Mouse (Mus musculus): Measurements from ENCODE around the gene Foxn3.
A peak's percentile ranks its signal among the peaks of the same experiment; 100 is the strongest.
"Not testable (repeated sequence)": the region's sequence is repeated elsewhere in the genome, so short reads cannot be mapped to it uniquely, and the experiment has no call there.

Gene Foxn3

GRCm38 (mm10) chr12:99224863-99225603 lies 338.3 kb downstream of the Foxn3 start:
- peak in 1 of 2 experiments; percentile 33 for DNase-seq (ENCODE audit: low spot score in 2 of 2)

DNA sequence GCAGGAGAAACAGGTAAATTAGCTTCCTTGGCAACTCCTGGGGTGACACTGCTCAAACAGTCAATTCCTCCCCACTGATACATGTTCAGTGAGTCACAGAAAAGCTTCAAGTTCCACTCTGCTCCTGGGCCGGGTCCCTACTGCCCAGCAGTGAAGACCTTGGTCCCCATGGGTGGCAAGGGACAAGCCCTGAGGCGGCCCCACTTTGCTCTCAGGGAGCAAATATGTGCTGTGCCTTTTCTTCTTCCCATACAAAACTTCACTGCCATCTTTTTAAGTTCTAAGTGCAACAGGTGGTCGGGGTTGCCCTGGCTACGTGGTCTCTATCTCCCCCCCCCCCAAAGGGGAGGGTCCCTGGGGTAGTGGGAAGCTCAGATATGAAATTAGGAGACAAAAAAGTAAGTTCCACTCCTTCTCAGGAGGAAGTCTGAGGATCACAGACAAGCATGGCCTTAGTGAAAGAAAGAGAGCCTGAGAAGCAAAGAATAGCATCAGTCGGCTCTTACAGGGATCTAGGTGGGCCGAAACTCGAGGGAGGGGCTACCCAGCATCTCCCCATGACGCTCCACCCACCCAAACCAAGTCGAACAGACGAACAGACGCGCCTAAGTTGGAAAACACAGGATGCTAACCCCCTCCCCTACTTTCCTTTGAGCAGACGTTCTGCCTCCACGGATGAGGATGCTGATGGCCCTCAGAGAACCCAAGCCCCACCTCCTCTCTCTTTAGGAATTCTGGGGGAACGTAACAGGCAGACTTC lies 342.1 kb downstream of the Foxn3 start:
- DNase-seq (ENCODE audit: low spot score in 2 of 2): no peak

- DNase-seq (ENCODE audit: low spot score in 2 of 2): peak; percentile 29 to 45
These were observed 343.0 kb downstream of the Foxn3 start for GRCm38 (mm10) chr12:99220333-99220732.

DNA sequence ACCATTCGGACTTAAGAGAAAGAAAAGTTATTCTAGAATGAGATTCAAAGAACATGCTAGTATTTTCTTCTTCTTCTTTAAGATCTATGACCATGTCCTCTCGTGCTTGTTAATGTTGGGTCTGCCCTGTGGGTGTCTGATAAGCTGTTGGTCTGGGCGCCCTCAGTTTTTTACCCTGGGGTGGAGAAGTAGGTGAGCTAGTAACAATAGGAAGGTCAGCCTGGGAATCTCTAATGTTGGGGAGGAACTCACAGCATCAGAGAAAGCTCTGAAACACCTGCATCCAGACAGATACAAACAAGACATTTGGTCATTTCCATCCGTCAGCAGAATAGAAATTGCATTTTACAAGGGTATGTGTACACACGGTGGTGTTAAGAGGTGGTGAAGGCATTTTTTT lies 343.6 kb downstream of the Foxn3 start:
- no peak for DNase-seq (ENCODE audit: low spot score in 2 of 2)

- no peak for DNase-seq (ENCODE audit: low spot score in 2 of 2)
These were observed 346.2 kb downstream of the Foxn3 start for GRCm38 (mm10) chr12:99217145-99217698.

GRCm38 (mm10) chr12:99216341-99216761 lies 347.0 kb downstream of the Foxn3 start:
- DNase-seq (ENCODE audit: low spot score in 2 of 2): no peak

GRCm38 (mm10) chr12:99215521-99216255 lies 347.7 kb downstream of the Foxn3 start:
- DNase-seq (ENCODE audit: low spot score in 2 of 2): no peak

DNA sequence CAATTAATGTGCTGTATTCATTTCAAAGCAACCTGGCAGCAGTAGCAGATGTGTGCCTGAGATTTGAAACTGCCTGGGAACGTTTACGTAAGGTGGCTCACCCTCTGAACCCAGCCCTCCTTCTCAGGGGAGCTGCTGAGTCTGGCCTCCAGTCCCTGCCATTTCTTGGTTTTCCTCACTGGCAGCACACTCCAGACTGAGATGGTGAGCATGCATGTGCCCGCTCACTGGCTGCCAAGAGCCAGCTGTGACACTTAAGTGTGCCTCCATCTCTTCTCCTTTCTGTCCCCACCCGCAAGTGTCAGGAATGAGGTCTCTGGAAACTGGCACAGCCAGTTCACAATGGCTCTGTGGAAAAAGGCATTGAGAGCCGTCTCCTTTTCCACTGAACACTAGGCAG lies 349.3 kb downstream of the Foxn3 start:
- no peak for DNase-seq (ENCODE audit: low spot score in 2 of 2)

GRCm38 (mm10) chr12:99213218-99213617 lies 350.2 kb downstream of the Foxn3 start:
- DNase-seq (ENCODE audit: low spot score in 2 of 2): no peak

- no peak for DNase-seq (ENCODE audit: low spot score in 2 of 2)
These were observed 353.6 kb downstream of the Foxn3 start for GRCm38 (mm10) chr12:99209801-99210200.

DNA sequence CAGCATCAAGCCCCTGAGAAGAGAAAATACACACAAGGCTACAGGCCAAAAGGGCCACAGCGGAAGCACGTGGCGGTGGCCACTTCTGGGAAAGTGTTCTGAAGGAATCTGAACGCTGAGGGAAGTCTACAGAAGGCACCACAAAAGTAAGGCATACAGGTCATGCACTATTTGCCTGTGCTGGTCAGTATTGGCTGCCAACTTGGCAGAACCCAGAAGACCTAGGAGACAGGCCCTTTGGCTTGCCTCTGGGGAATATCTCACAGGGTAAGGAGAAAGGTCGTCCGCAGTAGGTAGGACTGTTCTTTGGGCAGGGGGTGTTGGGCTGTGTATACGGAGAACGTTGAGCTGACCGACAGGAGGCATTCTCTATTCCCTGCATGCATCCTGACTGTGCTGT lies 355.1 kb downstream of the Foxn3 start:
- no peak for DNase-seq (ENCODE audit: low spot score in 2 of 2)

GRCm38 (mm10) chr12:99207014-99207612 lies 356.3 kb downstream of the Foxn3 start:
- no peak for DNase-seq (ENCODE audit: low spot score in 2 of 2)

DNA sequence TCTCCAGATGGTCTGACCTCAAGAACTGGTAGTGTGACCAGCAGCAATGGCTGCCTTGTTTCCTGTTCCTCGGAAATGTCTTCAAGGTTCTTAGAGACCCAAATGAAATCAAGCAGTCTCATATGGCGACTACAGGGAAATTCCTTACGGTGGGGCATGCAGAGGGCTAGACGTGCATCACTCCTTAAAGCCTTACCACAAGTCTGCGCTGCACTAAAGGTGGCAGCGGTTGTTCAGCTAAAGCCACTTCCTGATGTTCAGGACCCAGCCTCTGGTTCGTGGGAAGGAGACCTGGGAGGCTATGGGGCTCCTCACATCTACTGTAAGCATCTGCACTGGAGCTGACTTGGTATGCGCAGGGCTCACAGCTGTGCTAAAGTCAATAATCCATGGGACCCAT lies 357.6 kb downstream of the Foxn3 start:
- DNase-seq (ENCODE audit: low spot score in 2 of 2): no peak

GRCm38 (mm10) chr12:99199124-99199483 lies 364.3 kb downstream of the Foxn3 start:
- no peak for DNase-seq (ENCODE audit: low spot score in 2 of 2)

GRCm38 (mm10) chr12:99198428-99199123 lies 364.8 kb downstream of the Foxn3 start:
- DNase-seq (ENCODE audit: low spot score in 2 of 2): no peak

- DNase-seq (ENCODE audit: low spot score in 2 of 2): no peak
These were observed 366.4 kb downstream of the Foxn3 start for GRCm38 (mm10) chr12:99197031-99197430.

DNA sequence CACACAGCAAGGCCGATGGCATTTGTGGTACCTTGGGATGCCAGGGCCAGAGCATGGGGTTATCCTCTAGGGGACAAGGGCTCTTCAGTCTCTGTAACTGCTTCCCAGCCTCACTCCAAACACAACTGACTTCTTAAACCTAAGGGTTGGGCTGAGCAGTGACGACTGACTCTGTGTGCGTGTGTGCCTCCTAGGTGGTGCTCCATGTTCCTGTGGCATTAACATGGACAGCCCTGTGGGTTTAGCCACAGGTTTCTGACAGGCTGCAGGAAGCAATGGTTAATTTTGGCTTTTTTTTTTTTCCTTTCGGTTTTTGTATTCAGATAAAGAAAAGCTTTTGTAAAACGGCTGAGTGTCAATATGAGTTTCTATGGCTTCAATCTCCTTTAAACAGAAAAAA lies 367.7 kb downstream of the Foxn3 start:
- DNase-seq (ENCODE audit: low spot score in 2 of 2): no peak

DNA sequence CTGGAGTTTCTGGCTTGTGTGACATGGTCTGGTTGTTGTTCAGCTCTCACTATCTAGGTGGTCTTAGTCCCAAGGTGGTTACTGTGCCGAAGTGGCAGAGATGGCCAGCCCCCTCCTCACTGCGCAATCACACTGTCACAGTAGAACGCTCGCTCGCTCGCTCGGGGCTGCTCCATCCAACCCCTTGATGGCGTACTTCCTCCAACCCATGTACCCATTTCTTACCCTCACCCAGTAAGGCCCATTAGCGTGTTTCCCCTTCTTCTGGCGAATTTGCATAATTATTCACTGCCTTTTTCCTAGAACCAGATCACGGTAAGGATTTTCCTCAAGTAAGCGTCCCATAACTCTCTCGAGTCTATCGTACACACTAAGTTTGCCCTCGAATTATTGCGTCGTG lies 369.3 kb downstream of the Foxn3 start:
- DNase-seq (ENCODE audit: low spot score in 2 of 2): not testable (repeated sequence)

DNA sequence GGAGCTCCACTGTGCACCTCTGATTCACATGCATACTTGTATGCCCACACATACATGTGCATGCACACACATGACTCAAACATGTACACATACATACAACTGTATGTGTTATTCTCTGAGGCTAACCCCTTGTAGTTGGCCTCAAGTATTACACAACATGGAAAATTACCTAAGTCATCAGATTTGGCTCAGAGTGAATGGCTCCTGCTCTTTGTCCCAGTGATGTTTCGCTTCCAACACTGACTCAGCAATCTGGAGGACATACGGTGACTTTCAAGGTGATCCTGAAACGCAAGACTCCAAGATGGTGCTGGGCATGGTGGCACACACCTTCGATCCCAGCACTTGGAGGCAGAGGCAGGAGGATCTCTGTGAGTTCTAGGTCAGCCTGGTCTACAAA lies 375.7 kb downstream of the Foxn3 start:
- DNase-seq (ENCODE audit: low spot score in 2 of 2): no peak

- no peak for DNase-seq (ENCODE audit: low spot score in 2 of 2)
These were observed 377.1 kb downstream of the Foxn3 start for GRCm38 (mm10) chr12:99186239-99186638.

GRCm38 (mm10) chr12:99183261-99183792 lies 380.1 kb downstream of the Foxn3 start:
- DNase-seq (ENCODE audit: low spot score in 2 of 2): peak in 1 of 2 experiments; percentile 29

Measured in right cerebral cortex, postnatal 36 days (tissue).